Mouse (Mus musculus) liver, embryonic 14.5 days (tissue): Measurements from ENCODE around the gene Tle6.

ENCODE experiments used
- CTCF ChIP-seq: IDR thresholded peaks from 2 replicates; pipeline ENCODE4 v1.5.1; 2016; ENCODE audit warnings: antibody characterized with exemption, low read depth, control low read depth
- EP300 ChIP-seq: IDR thresholded peaks from 2 replicates; pipeline ENCODE4 v1.6.1; 2016; ENCODE audit warnings: antibody characterized with exemption, low read depth

GRCm38 (mm10) chr10:81643449-81644055 is 42.7 kb upstream of the Tle6 start:
- TF ChIP-seq CTCF (peak; percentile 50), EP300 (no peak)
